Mouse (Mus musculus) stomach, postnatal 0 days (tissue): ENCODE results near the gene Zdhhc23.

Source experiments
- CTCF ChIP-seq: IDR thresholded peaks from 2 replicates; pipeline ENCODE4 v1.5.1; 2016; ENCODE audit warnings: antibody characterized with exemption, low read depth, mild to moderate bottlenecking, moderate library complexity
- EP300 ChIP-seq: optimal IDR thresholded peaks from 2 replicates; pipeline ENCODE3; 2016; ENCODE audit warnings: antibody characterized with exemption

- TF ChIP-seq CTCF (no peak), EP300 (no peak)
Observed at GRCm38 (mm10) chr16:43973147-43973546, 6.4 kb downstream of the Zdhhc23 start.
